Mouse (Mus musculus) 416B (cell line): ENCODE measurements around the gene Rinl.

Experiments used
- DNase-seq: peaks from one replicate; pipeline ENCODE4 v3.0.0; 2011; ENCODE audit warnings: low read depth

Rinl gene

DNA sequence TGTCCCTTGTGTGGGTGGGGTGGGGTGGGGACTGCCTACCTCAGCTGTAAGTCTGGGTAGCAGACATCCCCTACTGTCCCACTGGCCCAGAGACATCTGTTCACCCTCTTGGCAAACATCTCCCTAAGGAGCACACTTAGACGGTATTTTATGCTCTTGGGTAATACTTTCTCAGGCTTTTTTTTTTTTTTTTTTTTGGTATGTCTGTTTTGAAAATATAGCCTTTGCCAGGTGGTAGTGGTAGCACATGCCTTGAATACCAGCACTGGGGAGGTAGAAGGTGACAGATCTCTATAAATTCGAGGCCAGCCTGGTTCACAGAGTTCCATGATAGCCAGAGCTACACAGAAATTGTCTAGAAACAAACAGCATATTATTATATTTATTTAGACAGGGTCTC is 35.2 kb downstream of the Rinl start:
- DNase-seq, result no peak

GRCm38 (mm10) chr7:28824941-28825685 is 36.3 kb downstream of the Rinl start, which contains the start of gene Ech1:
Gene Ech1 (plus strand): TSS chr7:28825217.
- peak; percentile 94 for DNase-seq

DNA sequence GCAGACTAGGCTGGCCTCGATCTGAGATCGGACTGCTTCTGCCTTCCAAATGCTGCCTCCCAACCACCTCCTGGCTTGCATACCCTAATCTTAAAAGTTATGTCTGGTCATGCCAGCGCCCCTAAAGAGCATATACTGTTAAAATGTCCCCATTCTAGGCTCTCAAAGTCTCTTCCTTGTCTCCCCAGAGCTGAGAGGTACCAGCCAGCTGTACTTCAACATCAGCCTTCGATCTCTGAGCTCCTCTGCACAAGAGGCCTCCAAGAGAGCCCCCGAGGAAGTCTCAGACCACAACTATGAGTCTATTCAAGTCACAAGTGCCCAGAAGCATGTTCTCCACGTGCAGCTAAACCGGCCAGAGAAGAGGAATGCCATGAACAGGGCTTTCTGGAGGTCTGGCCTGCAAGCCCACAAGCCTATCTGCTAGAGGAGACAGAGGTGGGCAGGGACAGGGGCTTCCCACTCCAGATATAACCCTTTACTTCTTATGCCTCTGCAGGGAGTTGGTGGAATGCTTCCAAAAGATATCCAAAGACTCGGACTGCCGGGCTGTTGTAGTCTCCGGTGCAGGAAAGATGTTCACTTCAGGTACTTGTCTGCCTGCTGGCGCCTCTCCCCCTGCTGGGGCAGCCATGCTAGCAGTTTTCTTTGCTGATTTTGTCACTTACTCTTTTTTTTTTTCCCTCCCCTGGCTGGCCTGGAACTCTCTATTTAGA is 37.1 kb downstream of the Rinl start:
- peak; percentile 82 for DNase-seq

DNA sequence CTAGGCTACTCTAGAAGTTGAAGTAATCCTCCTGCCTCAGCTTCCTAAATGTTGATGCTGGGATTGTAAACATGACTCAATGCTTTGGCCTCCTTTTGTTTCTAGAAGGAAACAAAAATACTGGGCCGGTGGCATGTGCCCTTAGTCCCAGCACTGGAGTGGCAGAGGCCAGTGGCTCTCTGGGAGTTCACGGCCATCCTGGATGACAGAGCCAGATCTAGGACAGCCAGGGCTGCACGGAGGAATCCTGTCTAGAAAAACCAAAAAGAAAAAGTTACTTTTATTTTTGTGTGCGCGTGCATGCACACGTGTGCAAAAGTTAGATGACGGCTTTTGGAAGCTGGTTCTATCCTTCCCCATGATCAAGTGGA is 37.6 kb downstream of the Rinl start:
- no peak for DNase-seq

DNA sequence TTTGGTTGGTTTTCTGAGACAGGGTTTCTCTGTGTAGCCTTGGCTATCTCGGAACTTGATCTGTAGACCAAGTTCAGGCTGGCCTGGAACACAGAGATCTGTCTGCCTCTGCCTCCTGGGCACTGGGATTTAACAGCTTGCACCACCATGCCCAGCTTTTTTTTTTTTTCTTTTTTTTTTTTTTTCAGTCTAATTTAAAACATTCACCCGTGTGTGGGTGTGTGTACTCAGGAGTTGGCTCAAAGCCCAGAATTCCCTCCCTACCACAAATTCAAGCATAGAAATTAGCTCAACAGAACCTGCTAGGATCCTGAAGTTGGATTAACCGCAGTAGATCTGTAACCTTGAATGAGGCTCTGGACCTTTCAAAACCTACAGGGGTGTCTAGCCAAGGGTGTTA is 38.6 kb downstream of the Rinl start:
- no peak for DNase-seq

DNA sequence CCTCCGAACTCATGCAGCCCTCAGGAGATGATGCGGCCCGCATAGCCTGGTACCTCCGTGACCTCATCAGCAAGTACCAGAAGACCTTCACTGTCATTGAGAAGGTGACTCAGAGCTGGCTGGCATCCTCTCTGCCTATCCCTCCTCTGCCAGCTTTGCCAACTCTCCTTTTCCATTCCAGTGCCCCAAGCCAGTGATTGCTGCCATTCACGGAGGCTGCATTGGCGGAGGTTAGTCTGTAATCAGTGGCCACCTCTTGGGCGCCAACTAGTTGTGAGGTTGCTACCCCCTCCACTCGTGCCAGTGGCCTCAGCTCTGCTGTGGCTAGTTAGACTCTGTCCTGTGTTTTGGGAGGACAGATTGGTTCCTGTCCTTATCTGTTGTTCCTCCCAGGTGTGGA is 41.1 kb downstream of the Rinl start:
- DNase-seq, result no peak

- DNase-seq, result no peak
These were observed 42.2 kb downstream of the Rinl start for GRCm38 (mm10) chr7:28830981-28831380.

GRCm38 (mm10) chr7:28831411-28832125 is 42.8 kb downstream of the Rinl start:
- DNase-seq, result no peak

- no peak for DNase-seq
These were observed 43.4 kb downstream of the Rinl start for GRCm38 (mm10) chr7:28832137-28832536.

DNA sequence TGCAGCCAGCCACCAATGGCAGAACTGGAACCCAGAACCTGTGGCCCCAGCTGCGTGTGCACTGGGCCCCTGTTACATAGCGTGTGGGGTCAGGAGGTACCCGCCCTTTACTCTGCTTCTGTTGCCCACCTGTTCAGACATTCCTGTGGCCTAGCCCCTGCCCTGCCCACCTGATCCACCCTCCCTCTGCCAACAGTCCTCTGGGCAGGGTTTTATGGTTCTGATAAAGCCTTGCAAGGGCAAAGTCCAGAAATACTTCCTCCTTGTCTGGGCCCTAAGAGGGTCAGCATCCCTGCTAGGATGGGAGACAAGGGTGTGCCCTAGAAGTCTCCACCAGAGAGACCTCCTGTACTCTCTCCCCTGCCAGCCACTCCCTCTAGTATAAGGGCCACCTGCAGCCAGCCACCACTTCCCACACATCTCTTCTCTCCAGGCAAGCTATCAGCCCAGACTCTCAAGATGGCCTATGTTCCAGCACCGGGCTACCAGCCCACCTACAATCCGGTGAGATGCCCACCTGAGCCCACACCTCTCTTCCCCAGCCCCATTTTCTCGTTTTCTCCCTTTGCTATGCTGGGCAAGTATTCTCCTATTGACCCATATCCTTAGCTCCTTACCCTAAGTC is 45.1 kb downstream of the Rinl start, which contains the start of gene Lgals4:
Gene Lgals4, plus strand, starts transcription at position 132 of the 625 bp plus-strand sequence.
- DNase-seq, result no peak

DNA sequence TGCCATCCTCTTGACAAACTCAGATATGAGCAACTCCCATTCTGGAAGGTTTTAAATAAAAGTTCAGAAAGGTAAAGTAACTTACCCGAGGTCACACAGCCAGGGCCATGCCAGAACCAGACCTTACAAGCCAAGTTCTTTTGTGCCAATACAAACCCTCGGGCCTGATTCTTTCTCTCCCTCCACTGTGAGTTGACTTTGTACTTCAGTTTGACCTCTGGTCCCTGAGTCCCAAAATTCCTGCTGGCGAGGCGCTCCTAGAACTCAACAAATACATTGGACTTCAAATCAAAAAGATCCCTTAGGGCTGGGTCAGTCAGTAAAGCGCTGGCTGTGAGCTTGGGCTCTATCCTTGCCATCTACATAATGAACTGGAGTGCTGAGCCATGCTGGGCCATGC is 48.2 kb downstream of the Rinl start:
- no peak for DNase-seq

DNA sequence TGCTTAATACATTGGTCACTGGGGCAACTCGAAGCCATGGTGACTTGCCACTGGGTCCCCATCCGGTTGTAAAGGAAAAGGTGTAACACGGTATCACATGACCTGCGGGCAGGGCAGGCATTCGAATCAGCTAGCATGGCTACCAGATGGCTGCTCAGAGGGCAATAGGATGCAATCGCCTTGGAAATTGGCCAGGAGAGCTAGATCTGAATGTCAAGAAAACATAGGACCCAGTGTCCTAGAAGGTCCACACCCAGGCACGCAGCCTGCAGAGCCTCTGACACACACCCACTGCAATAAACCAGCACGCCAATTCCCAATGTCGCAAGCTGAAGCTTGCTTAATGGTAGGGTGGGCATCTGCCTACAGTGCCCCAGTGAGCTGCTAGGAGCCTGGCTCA is 49.6 kb downstream of the Rinl start:
- DNase-seq, result peak; percentile 83

DNA sequence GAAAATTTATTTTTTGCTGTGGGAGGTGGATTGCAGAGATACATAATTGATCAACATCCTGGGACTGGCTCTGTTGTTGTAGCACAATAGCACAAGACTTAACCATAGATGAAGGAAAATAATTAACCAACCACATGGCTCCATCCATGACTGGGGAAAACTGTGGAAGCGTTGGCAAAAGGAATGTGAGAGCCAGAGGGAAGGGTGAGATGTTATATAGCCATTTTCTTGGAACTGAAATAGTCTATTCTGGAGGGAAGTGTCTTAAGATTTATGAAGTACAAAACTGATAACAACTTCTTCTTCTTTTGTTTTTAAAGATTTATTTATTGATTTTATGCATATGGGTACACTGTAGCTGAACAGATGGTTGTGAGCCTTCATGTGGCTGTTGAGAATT is 58.5 kb downstream of the Rinl start:
- no peak for DNase-seq
